Mouse (Mus musculus) stomach, embryonic 14.5 days (tissue): ENCODE measurements at regions not wholly inside any gene's neighbourhood (a gene's known extent, or its start where the extent isn't known, plus 50 kb on each side); places are given as distances from the start of the nearest gene placed in this dataset.

Experiments
- ATAC-seq: fragments of 200-750 bp; cut with Nextera tagmentation; 2 replicates; pipeline ENCODE4 v1.8.0; 2017; ENCODE audit warnings: low read depth, moderate TSS enrichment; ENCODE audit not compliant: insufficient number of reproducible peaks, insufficient read depth, low FRiP score
- H3K27ac ChIP-seq: fragments of 300-500 bp; sonication (generic); 2 replicates; pipeline ENCODE4 v1.5.1; 2014; ENCODE audit warnings: mild to moderate bottlenecking, low read length, moderate library complexity, mixed read lengths
- H3K27me3 ChIP-seq: fragments of 300-500 bp; sonication (generic); 2 replicates; pipeline ENCODE4 v1.6.1; 2014; ENCODE audit warnings: low read length, control low read depth, mixed read lengths; ENCODE audit not compliant: control insufficient read depth, insufficient read depth
- H3K36me3 ChIP-seq: fragments of 300-500 bp; sonication (generic); 2 replicates; pipeline ENCODE4 v1.6.1; 2014; ENCODE audit warnings: mild to moderate bottlenecking, control low read depth, low read length, moderate library complexity, mixed read lengths; ENCODE audit not compliant: control insufficient read depth, insufficient read depth
- H3K4me1 ChIP-seq: fragments of 300-500 bp; sonication (generic); 2 replicates; pipeline ENCODE4 v1.6.1; 2014; ENCODE audit warnings: low read length, control low read depth, mixed read lengths; ENCODE audit not compliant: control insufficient read depth, insufficient read depth
- H3K4me2 ChIP-seq: fragments of 300-500 bp; sonication (generic); replicated peaks from 2 replicates; pipeline ENCODE4 v1.6.1; 2014; ENCODE audit warnings: low read depth, low read length, control low read depth
- H3K4me3 ChIP-seq: fragments of 300-500 bp; sonication (generic); 2 replicates; pipeline ENCODE4 v1.5.1; 2014; ENCODE audit warnings: low read depth, low read length, control low read depth
- H3K9ac ChIP-seq: fragments of 300-500 bp; sonication (generic); replicated peaks from 2 replicates; pipeline ENCODE4 v1.6.1; 2014; ENCODE audit warnings: low read depth, mild to moderate bottlenecking, control low read depth, low read length, moderate library complexity, mixed read lengths
- H3K9me3 ChIP-seq: fragments of 300-500 bp; sonication (generic); 2 replicates; pipeline ENCODE4 v1.6.1; 2016; ENCODE audit warnings: low read depth, low read length, control low read depth; ENCODE audit not compliant: control insufficient read depth
- WGBS: fragments of 180-500 bp; shearing (Covaris S2); extraction: QIAGEN DNeasy Blood & Tissue Kit; methylation state at CpG from one replicate; pipeline ENCODE4 v1.1.7; 2014; 5-methylcytosine and 5-hydroxymethylcytosine counted together

DNA sequence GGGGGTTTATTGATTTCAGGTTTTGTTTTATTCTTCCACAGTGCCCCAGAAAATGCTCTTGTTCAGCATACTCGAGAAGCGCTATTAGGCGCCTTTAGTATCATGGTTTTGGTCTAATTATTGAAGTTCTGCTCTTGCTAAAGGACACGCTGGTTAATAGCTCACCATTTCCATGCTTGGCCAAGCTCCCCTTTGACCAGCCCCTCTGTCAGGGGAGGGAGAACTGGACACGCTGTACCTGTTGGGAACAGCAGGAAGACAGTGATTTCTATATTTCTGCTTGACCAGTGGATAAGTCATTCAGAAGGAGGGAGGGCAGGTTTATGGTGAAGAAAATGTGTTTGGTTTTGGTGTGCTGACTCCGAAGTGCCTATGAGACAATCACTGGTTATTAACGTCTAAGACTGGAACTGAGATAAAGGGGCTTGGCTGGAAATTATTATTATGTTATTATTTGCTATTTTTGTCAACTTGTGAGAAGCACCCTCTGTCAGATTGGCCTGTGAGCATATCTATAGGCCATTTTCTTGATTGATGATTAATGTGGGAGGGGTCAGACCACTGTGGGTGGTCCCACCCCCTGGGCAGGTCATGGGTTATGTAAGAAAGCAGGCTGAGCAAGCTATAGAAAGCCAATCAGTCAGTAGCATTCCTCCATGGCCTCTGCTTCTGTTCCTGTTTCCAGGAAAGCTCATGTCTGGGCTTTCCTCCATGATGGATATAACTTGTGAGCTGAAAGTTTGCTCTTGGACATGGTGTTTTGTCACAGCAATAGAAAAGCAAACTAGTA is 51.2 kb upstream of the Tanc2 start:
- Histone ChIP-seq H3K4me3 (no peak overlapping the region), H3K4me2 (no peak overlapping the region), H3K4me1 (no peaks in the 10 kb centered on the region), H3K27ac (no peak overlapping the region), H3K9ac (no peak overlapping the region), H3K36me3 (no peaks in the 10 kb centered on the region), H3K9me3 (no peaks in the 10 kb centered on the region), H3K27me3 (no peaks in the 10 kb centered on the region)
- ATAC-seq: no peak
- WGBS: 78% methylated on average over 7 of the region's 7 CpGs

DNA sequence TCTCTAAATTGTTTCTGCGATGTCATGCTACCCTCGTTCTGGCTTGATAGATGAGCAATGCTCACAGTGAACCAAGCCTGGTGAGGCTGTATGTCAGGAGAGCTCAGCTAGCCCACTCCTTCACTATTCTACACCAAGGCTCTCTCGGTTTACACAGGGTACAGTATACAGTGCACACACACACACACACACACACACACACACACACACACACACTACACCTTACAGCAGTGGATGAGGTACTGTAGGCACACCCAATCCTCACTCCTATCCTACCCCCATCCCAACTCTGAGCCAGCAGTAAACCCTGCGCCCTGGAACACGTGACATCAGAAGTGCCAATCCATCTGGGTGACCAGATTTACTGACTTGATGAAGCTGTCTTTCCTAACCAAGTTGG is 57.2 kb upstream of the Tanc2 start:
- no peak overlapping the region for H3K9ac ChIP-seq
- H3K27ac ChIP-seq: no peak overlapping the region
- 61% methylated on average over 5 of the region's 5 CpGs for WGBS
- no peak overlapping the region for H3K4me2 ChIP-seq
- no peak overlapping the region for H3K4me3 ChIP-seq
- no peak for ATAC-seq
- no peaks in the 10 kb centered on the region for H3K36me3 ChIP-seq
- no peaks in the 10 kb centered on the region for H3K4me1 ChIP-seq
- H3K9me3 ChIP-seq: no peaks in the 10 kb centered on the region
- no peaks in the 10 kb centered on the region for H3K27me3 ChIP-seq

DNA sequence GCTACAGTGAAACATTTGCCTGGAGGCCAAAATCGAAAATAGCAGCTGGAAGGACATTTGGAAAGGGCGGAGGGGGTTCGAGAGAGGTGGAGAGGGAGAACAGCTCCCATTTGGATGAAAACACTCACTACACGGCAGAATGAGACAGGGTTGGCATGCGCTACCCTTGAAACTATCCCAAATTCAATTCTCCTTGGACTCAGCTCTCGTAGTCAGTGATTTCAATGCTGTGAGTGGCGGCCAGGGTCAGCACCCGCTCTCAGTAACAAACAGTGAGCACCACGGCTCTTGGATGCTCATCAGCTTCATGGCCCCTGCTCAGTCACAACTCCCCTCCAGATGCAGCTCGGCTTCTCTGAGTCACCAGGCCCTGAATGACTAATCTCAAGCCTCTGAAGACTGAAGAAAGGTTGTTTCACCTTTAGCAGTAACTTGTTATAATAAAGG is 59.1 kb upstream of the Tanc2 start:
- Histone ChIP-seq H3K27me3 (no peaks in the 10 kb centered on the region), H3K36me3 (no peaks in the 10 kb centered on the region), H3K4me1 (peaks cover 4% of the 10 kb centered on the region; the same call in 1 of the 2 replicates), H3K4me2 (no peak overlapping the region), H3K9me3 (no peaks in the 10 kb centered on the region), H3K9ac (no peak overlapping the region), H3K27ac (no peak overlapping the region), H3K4me3 (no peak overlapping the region)
- WGBS: 78% methylated on average over 10 of the region's 10 CpGs
- no peak for ATAC-seq

DNA sequence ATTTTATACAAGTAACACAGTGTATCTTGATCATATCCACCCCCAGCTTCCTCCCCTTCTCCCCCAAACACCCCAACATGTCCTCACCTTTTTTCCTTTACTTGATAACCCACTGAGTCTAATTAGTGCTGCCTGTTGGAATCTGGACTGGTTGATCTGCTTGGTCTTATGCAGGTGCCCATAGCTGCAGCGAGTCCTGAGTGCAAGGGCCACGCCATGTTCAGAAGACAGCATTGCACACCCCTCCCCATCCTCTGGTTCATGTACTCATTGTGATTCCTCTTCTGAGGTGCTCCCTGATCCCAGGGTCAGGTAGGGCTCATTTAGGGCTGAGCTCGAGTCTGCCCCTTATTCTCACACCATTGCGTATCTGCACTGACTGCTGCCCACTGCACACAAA is 63.7 kb upstream of the Tanc2 start:
- H3K4me2 ChIP-seq: no peak overlapping the region
- no peak overlapping the region for H3K9ac ChIP-seq
- H3K27ac ChIP-seq: no peak overlapping the region
- H3K9me3 ChIP-seq: no peaks in the 10 kb centered on the region
- H3K4me3 ChIP-seq: no peak overlapping the region
- H3K4me1 ChIP-seq: peaks cover 11% of the 10 kb centered on the region; the same call in 1 of the 2 replicates
- 80% methylated on average over 4 of the region's 4 CpGs for WGBS
- no peak for ATAC-seq
- no peaks in the 10 kb centered on the region for H3K27me3 ChIP-seq
- H3K36me3 ChIP-seq: no peaks in the 10 kb centered on the region

GRCm38 (mm10) chr11:105525608-105526007 is 64.2 kb upstream of the Tanc2 start:
- H3K27ac ChIP-seq: no peak overlapping the region
- peaks cover 11% of the 10 kb centered on the region; the same call in 1 of the 2 replicates for H3K4me1 ChIP-seq
- no peaks in the 10 kb centered on the region for H3K36me3 ChIP-seq
- 19% methylated on average over 5 of the region's 5 CpGs for WGBS
- ATAC-seq: peak; percentile 28; the same call in 1 of the 2 replicates
- no peaks in the 10 kb centered on the region for H3K9me3 ChIP-seq
- no peak overlapping the region for H3K4me2 ChIP-seq
- H3K27me3 ChIP-seq: no peaks in the 10 kb centered on the region
- no peak overlapping the region for H3K9ac ChIP-seq
- H3K4me3 ChIP-seq: no peak overlapping the region

GRCm38 (mm10) chr11:105524400-105524799 is 65.4 kb upstream of the Tanc2 start:
- Histone ChIP-seq H3K4me3 (no peak overlapping the region), H3K4me1 (peaks cover 11% of the 10 kb centered on the region; the same call in 1 of the 2 replicates), H3K27me3 (no peaks in the 10 kb centered on the region), H3K27ac (no peak overlapping the region), H3K9ac (no peak overlapping the region), H3K36me3 (no peaks in the 10 kb centered on the region), H3K9me3 (no peaks in the 10 kb centered on the region), H3K4me2 (no peak overlapping the region)
- 39% methylated on average over 8 of the region's 8 CpGs for WGBS
- no peak for ATAC-seq

- Histone ChIP-seq H3K4me1 (peaks cover 11% of the 10 kb centered on the region; the same call in 1 of the 2 replicates), H3K9me3 (no peaks in the 10 kb centered on the region), H3K9ac (no peak overlapping the region), H3K36me3 (no peaks in the 10 kb centered on the region), H3K27ac (no peak overlapping the region), H3K4me3 (no peak overlapping the region), H3K27me3 (no peaks in the 10 kb centered on the region), H3K4me2 (no peak overlapping the region)
- ATAC-seq: no peak
- WGBS: 26% methylated on average over 8 of the region's 8 CpGs
These were observed 66.0 kb upstream of the Tanc2 start for GRCm38 (mm10) chr11:105523765-105524164.

GRCm38 (mm10) chr11:105520398-105520797 is 63.9 kb upstream of the March10 start:
- WGBS: 90% methylated on average over 3 of the region's 3 CpGs
- Histone ChIP-seq H3K9ac (no peak overlapping the region), H3K36me3 (no peaks in the 10 kb centered on the region)

More at GRCm38 (mm10) chr11:105520398-105520797, 63.9 kb upstream of the March10 start:
- no peaks in the 10 kb centered on the region for H3K27me3 ChIP-seq
- H3K4me3 ChIP-seq: no peak overlapping the region
- no peak overlapping the region for H3K4me2 ChIP-seq
- no peaks in the 10 kb centered on the region for H3K9me3 ChIP-seq
- ATAC-seq: no peak
- no peak overlapping the region for H3K27ac ChIP-seq
- peaks cover 4% of the 10 kb centered on the region; the same call in 1 of the 2 replicates for H3K4me1 ChIP-seq
